Mouse (Mus musculus): ENCODE results near the gene Reg4. TPM values are rescaled to one million over a fixed set of nuclear protein-coding genes. Genes with fewer than 3 reads are reported as not detected.

Gene Reg4
- polyA plus RNA-seq, 1 experiment from 2014 or later: not detected

- no peaks in the 10 kb centered on the region for H3K36me3 ChIP-seq (ENCODE audit: control insufficient read depth, insufficient read depth, low read length)
- no peaks in the 10 kb centered on the region for H3K9me3 ChIP-seq (ENCODE audit: control insufficient read depth, low read length)
- no peak overlapping the region for H3K4me3 ChIP-seq (ENCODE audit: low read depth, low read length)
- no peak for ATAC-seq (replicated peaks; ENCODE audit: low FRiP score)
- WGBS: 75% methylated on average over 3 of the region's 3 CpGs
- DNase-seq (ENCODE audit: low spot score): no peak
- no peaks in the 10 kb centered on the region for H3K4me1 ChIP-seq (replicated peaks; ENCODE audit: control insufficient read depth, insufficient read depth, low read length)
- H3K4me2 ChIP-seq (ENCODE audit: low read depth, low read length, severe bottlenecking): no peak overlapping the region
- no peak overlapping the region for H3K27ac ChIP-seq (ENCODE audit: low read depth, low read length)
- no peak overlapping the region for H3K9ac ChIP-seq (ENCODE audit: low read length)
- H3K27me3 ChIP-seq (ENCODE audit: control insufficient read depth, insufficient read depth, low read length): no peaks in the 10 kb centered on the region
Measured at GRCm38 (mm10) chr3:98206977-98207376, 15.0 kb upstream of the Reg4 start.

GRCm38 (mm10) chr3:98209161-98209560 lies 12.8 kb upstream of the Reg4 start:
- Histone ChIP-seq H3K27me3 (ENCODE audit: control insufficient read depth, insufficient read depth, low read length) (no peaks in the 10 kb centered on the region), H3K4me2 (ENCODE audit: low read depth, low read length, severe bottlenecking) (no peak overlapping the region), H3K4me1 (replicated peaks; ENCODE audit: control insufficient read depth, insufficient read depth, low read length) (no peaks in the 10 kb centered on the region), H3K9me3 (ENCODE audit: control insufficient read depth, low read length) (no peaks in the 10 kb centered on the region), H3K4me3 (ENCODE audit: low read depth, low read length) (no peak overlapping the region), H3K9ac (ENCODE audit: low read length) (no peak overlapping the region), H3K36me3 (ENCODE audit: control insufficient read depth, insufficient read depth, low read length) (no peaks in the 10 kb centered on the region), H3K27ac (ENCODE audit: low read depth, low read length) (no peak overlapping the region)
- 94% methylated on average over 4 of the region's 4 CpGs for WGBS
- no peak for DNase-seq (ENCODE audit: low spot score)
- no peak for ATAC-seq (replicated peaks; ENCODE audit: low FRiP score)

- no peak overlapping the region for H3K4me3 ChIP-seq (ENCODE audit: low read depth, low read length)
- no peaks in the 10 kb centered on the region for H3K27me3 ChIP-seq (ENCODE audit: control insufficient read depth, insufficient read depth, low read length)
- DNase-seq (ENCODE audit: low spot score) (no peak), ATAC-seq (replicated peaks; ENCODE audit: low FRiP score) (no peak)
- H3K9ac ChIP-seq (ENCODE audit: low read length): no peak overlapping the region
- H3K4me2 ChIP-seq (ENCODE audit: low read depth, low read length, severe bottlenecking): no peak overlapping the region
- H3K9me3 ChIP-seq (ENCODE audit: control insufficient read depth, low read length): no peaks in the 10 kb centered on the region
- no peaks in the 10 kb centered on the region for H3K4me1 ChIP-seq (replicated peaks; ENCODE audit: control insufficient read depth, insufficient read depth, low read length)
- no peaks in the 10 kb centered on the region for H3K36me3 ChIP-seq (ENCODE audit: control insufficient read depth, insufficient read depth, low read length)
- no peak overlapping the region for H3K27ac ChIP-seq (ENCODE audit: low read depth, low read length)
- whole genome bisulfite sequencing: 81% methylated on average over 10 of the region's 10 CpGs
Measured at GRCm38 (mm10) chr3:98210860-98211259, 11.1 kb upstream of the Reg4 start.

GRCm38 (mm10) chr3:98211301-98212081 lies 10.5 kb upstream of the Reg4 start:
- ATAC-seq (replicated peaks; ENCODE audit: low FRiP score) (no peak), DNase-seq (ENCODE audit: low spot score) (no peak)
- Histone ChIP-seq H3K36me3 (ENCODE audit: control insufficient read depth, insufficient read depth, low read length) (no peaks in the 10 kb centered on the region), H3K4me1 (replicated peaks; ENCODE audit: control insufficient read depth, insufficient read depth, low read length) (no peaks in the 10 kb centered on the region), H3K4me3 (ENCODE audit: low read depth, low read length) (no peak overlapping the region), H3K9me3 (ENCODE audit: control insufficient read depth, low read length) (no peaks in the 10 kb centered on the region), H3K4me2 (ENCODE audit: low read depth, low read length, severe bottlenecking) (no peak overlapping the region), H3K9ac (ENCODE audit: low read length) (no peak overlapping the region), H3K27ac (ENCODE audit: low read depth, low read length) (no peak overlapping the region), H3K27me3 (ENCODE audit: control insufficient read depth, insufficient read depth, low read length) (no peaks in the 10 kb centered on the region)
- 77% methylated on average over 7 of the region's 7 CpGs for WGBS

- ATAC-seq (replicated peaks; ENCODE audit: low FRiP score) (no peak), DNase-seq (ENCODE audit: low spot score) (no peak)
- 59% methylated on average over 3 of the region's 3 CpGs for WGBS
- Histone ChIP-seq H3K4me3 (ENCODE audit: low read depth, low read length) (no peak overlapping the region), H3K27ac (ENCODE audit: low read depth, low read length) (no peak overlapping the region), H3K4me2 (ENCODE audit: low read depth, low read length, severe bottlenecking) (no peak overlapping the region), H3K27me3 (ENCODE audit: control insufficient read depth, insufficient read depth, low read length) (no peaks in the 10 kb centered on the region), H3K9me3 (ENCODE audit: control insufficient read depth, low read length) (no peaks in the 10 kb centered on the region), H3K9ac (ENCODE audit: low read length) (no peak overlapping the region), H3K4me1 (replicated peaks; ENCODE audit: control insufficient read depth, insufficient read depth, low read length) (no peaks in the 10 kb centered on the region), H3K36me3 (ENCODE audit: control insufficient read depth, insufficient read depth, low read length) (no peaks in the 10 kb centered on the region)
Measured at GRCm38 (mm10) chr3:98216296-98216695, 5.7 kb upstream of the Reg4 start.

- ATAC-seq (replicated peaks; ENCODE audit: low FRiP score) (no peak), DNase-seq (ENCODE audit: low spot score) (no peak)
- H3K4me2 ChIP-seq (ENCODE audit: low read depth, low read length, severe bottlenecking): no peak overlapping the region
- no peaks in the 10 kb centered on the region for H3K36me3 ChIP-seq (ENCODE audit: control insufficient read depth, insufficient read depth, low read length)
- H3K27ac ChIP-seq (ENCODE audit: low read depth, low read length): no peak overlapping the region
- H3K4me1 ChIP-seq (replicated peaks; ENCODE audit: control insufficient read depth, insufficient read depth, low read length): no peaks in the 10 kb centered on the region
- H3K4me3 ChIP-seq (ENCODE audit: low read depth, low read length): no peak overlapping the region
- no peaks in the 10 kb centered on the region for H3K9me3 ChIP-seq (ENCODE audit: control insufficient read depth, low read length)
- H3K9ac ChIP-seq (ENCODE audit: low read length): no peak overlapping the region
- 93% methylated on average over 3 of the region's 3 CpGs for WGBS
- no peaks in the 10 kb centered on the region for H3K27me3 ChIP-seq (ENCODE audit: control insufficient read depth, insufficient read depth, low read length)
Measured at GRCm38 (mm10) chr3:98223263-98223662, 1.3 kb downstream of the Reg4 start.

GRCm38 (mm10) chr3:98223783-98224580 lies 2.0 kb downstream of the Reg4 start:
- H3K4me1 ChIP-seq (replicated peaks; ENCODE audit: control insufficient read depth, insufficient read depth, low read length): no peaks in the 10 kb centered on the region
- H3K9me3 ChIP-seq (ENCODE audit: control insufficient read depth, low read length): no peaks in the 10 kb centered on the region
- no peak overlapping the region for H3K27ac ChIP-seq (ENCODE audit: low read depth, low read length)
- 17% methylated on average over 9 of the region's 9 CpGs for WGBS
- ATAC-seq (replicated peaks; ENCODE audit: low FRiP score) (peak; percentile 73; the same call in 1 of the 2 replicates), DNase-seq (ENCODE audit: low spot score) (peak; percentile 74)
- no peaks in the 10 kb centered on the region for H3K27me3 ChIP-seq (ENCODE audit: control insufficient read depth, insufficient read depth, low read length)
- no peak overlapping the region for H3K9ac ChIP-seq (ENCODE audit: low read length)
- H3K36me3 ChIP-seq (ENCODE audit: control insufficient read depth, insufficient read depth, low read length): no peaks in the 10 kb centered on the region
- H3K4me2 ChIP-seq (ENCODE audit: low read depth, low read length, severe bottlenecking): no peak overlapping the region
- H3K4me3 ChIP-seq (ENCODE audit: low read depth, low read length): no peak overlapping the region

- no peak for ATAC-seq (replicated peaks; ENCODE audit: low FRiP score)
- Histone ChIP-seq H3K4me1 (replicated peaks; ENCODE audit: control insufficient read depth, insufficient read depth, low read length) (no peaks in the 10 kb centered on the region), H3K27me3 (ENCODE audit: control insufficient read depth, insufficient read depth, low read length) (no peaks in the 10 kb centered on the region), H3K36me3 (ENCODE audit: control insufficient read depth, insufficient read depth, low read length) (no peaks in the 10 kb centered on the region), H3K27ac (ENCODE audit: low read depth, low read length) (no peak overlapping the region), H3K9ac (ENCODE audit: low read length) (no peak overlapping the region), H3K9me3 (ENCODE audit: control insufficient read depth, low read length) (no peaks in the 10 kb centered on the region), H3K4me2 (ENCODE audit: low read depth, low read length, severe bottlenecking) (no peak overlapping the region), H3K4me3 (ENCODE audit: low read depth, low read length) (no peak overlapping the region)
- WGBS: 87% methylated on average over 7 of the region's 7 CpGs
- no peak for DNase-seq (ENCODE audit: low spot score)
Measured at GRCm38 (mm10) chr3:98224975-98225374, 3.0 kb downstream of the Reg4 start.

Data from forebrain, embryonic 11.5 days (tissue).